Mouse (Mus musculus): ENCODE results near the gene Eif2b3.

DNA sequence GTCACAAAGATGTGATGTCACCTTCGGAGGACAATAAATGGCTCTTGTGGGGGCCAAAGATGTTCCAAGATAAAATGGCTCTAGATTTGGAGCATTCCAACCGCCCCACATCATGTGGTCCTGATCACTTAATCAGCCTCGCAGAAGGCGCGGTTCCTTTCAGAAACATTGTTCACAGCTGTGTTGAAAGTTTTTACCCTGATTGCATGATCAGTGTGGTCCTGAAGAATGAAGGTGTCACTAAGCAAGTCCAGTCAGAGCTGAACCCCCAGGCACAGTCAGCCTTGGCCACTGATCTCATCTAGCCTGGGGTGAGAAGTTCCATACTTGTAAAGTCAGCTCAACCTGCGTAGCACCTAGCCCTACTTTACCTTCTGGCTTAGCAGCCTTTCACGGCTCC, 98.7 kb downstream of the Eif2b3 start:
- no peak for TF ChIP-seq POLR2A (IDR thresholded peaks at IDR 0.05; ENCODE audit: control insufficient read depth, extremely low read depth, insufficient read depth, low read length, poor library complexity)
- no peak for TF ChIP-seq CTCF (IDR thresholded peaks at IDR 0.05; ENCODE audit: borderline replicate concordance, control insufficient read depth, extremely low read depth, insufficient read depth, low read length, poor library complexity)
